Mouse (Mus musculus) cerebellum, adult 9-10 months (tissue): ENCODE results near the gene Rtraf.
"Not testable (repeated sequence)": the region's sequence is repeated elsewhere in the genome, so short reads cannot be mapped to it uniquely, and the experiment has no call there.

ENCODE experiments used
- DNase-seq: peaks from one replicate; pipeline ENCODE4 v3.0.0; 2022

The Rtraf gene

DNA sequence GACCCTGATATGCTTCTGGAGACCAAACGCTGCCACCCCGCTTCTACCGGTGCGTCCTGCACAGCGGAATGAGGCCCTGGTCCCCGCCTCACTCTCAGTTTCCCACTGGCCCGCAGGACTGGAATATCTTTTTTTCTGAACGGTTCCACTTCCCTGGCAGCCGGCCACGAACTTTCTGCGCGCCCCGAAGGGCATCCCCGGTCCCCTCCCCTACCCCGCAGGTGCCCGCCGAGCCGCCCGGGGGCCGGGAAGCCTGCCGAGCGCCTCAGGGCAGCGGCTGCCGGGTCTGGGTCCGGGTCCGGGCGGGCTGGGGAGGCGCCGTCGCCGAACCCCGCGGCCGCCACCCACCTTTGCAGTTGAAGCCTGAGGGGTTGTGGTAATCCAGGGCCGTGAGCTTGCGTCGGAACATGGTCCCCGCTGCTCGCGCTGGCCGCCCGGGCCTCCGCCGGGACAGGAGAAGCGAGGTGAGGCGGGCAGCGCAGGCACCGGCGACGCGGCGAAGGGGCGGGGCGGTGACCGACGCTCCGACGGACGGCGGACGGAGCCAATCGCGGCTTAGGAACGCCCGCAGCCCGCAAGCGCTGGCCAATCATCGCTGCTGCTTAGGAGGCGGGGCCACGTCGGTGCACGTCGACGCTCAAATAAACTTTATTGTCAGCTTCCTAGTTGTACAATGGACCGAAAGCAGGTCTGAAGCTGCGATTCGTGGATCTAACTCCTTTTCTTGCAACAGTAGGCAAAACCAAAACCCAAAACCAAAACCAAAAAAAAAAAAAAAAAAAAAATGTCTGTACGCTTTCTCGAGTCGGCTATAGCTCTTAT, at the start of gene Rtraf:
Rtraf (minus strand) TSS at position 504 of the 822 bp plus-strand sequence.
- peak; percentile 89 for DNase-seq

DNA sequence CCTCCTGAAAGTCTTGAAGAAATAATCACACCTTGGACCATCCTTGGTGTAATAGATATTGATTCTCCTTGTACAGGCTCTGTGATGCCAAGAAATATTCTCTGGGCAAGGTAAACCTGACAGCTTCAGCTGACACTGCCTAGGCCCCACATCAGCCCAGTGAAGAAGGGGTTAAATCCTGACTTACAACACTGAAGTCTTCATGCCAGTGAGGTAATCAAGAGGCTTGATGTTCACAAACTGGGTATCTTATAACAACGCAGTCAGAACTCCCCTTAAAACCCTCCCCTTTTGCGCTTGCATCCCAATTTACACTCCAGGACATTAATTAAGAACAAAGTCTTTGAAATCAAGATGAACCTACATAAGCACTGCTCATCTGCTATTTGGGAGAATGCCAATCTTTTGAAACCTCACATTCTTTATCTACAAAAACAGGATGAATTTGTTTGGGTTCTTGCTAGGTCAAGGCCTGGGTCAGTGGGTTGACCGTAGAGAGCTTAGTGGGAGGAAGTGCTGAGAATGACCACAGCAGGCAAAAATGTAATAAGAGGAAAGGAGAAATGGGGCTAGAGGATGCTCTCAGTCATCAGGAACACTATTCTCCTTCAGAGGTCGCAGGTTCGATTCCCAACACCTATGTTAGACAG, 43.8 kb upstream of the Rtraf start:
- no peak for DNase-seq

DNA sequence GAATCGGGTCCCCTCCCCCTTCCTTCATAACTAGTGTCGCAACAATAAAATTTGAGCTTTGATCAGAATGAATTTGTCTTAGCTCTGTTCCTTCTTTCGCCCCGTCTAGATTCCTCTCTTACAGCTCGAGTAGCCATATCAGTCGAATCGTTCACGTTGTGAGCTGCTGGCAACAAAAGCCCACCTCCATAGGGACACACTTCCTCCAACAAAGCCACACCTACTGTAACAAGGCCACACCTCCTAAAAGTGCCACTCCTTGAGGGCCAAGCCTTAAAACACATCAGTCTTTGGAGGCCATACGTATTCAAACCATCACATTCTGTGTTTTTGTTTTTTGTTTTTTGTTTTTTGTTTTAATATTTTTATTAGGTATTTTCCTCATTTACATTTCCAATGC, 41.5 kb upstream of the Rtraf start:
- not testable (repeated sequence) for DNase-seq

DNA sequence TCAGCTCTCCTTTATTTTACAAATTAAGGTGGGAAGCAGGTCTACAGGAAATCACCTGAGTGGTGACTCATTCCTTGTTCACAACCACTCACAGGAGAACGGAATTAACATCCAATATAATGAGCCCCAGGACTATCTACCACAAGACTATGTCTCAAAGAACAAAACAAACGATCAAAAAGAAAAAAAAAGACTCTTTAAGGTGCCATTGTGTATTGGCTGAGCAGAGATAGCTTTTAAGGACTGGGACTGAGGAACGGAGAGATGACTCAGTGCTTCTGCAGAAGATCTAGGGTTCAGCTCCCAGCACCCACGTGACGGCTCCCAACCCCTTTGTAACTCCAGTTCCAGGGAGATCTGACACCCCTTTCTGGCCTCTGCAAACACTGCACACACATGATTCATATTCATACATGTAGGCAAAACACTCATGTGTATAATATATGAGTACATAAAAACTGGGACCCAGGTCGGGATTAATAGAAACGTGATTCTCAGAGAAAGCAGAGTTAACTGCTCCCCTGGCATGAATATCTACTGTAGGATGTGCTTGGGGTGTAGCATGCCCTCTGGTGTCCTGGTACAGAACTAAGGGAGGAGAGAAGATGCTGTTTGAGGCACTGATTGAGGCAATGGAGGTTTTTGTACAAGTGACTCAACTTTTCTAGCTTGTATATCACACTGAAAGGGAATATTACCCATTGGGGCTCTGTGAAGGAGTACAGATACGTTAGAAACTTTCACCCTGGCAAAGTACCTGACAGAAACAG, 37.9 kb upstream of the Rtraf start:
- DNase-seq = no peak

DNA sequence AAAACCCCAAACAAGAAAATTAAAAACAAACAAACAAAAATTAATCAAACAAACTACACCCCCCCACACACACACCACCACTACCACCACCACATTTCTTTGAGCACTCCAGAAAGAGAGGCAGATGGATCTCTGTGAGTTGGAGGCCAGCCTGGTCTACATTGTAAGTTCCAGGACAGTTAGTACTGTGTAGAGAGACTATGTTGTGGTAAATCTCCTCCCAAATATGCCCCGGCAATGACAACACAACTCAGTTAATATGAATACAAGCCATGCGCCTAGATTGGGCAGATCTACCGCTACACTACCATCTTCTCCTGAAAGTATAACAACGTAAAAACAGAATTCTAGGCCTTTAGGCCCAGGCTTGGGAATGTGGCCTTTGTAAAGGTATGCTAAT, 36.7 kb upstream of the Rtraf start:
- DNase-seq = no peak

DNA sequence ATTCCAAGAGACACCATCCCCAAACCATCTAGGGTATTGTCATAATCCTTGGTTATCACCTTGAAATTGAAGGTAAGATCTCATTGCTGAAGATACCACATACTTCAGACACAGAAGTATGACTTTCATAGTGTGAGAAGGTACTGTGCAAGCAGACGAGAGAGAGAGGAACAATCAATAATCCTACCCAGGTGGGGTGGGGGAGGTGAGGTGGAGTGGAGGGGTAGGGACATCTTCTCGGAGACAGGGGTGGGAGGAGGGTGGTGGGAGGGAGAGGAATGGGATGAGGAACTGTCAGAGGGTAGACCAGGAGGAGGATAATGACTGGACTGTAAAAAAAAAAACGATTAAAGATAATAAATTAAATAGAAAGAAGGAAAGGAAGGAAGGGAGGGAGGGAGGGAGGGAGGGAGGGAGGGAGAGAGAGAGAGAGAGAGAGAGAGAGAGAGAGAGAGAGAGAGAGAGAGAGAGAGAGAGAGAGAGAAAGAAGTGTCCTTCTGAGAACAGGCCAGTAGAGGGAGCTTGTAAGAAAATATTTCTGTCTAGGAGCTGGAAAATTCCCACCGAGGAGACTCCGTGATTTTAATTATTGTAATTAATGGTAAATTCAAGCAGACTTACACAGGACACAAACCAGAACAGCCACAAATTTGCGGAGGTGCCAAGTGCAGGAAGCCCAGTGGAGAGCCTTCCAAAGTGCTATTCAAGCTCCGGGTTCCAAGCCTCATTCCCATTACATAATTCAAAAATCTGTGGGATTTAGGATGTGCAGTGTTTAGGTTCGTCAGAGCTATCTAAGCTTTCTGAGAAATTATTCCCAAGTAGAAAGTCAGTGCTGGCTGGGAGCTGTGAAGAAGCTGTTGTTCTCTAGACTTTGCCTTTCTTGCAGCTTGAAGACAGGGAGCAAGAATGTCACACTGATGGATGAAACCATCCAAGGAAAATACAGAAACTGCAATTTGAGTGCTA, 35.5 kb upstream of the Rtraf start:
- DNase-seq = peak; percentile 79

DNA sequence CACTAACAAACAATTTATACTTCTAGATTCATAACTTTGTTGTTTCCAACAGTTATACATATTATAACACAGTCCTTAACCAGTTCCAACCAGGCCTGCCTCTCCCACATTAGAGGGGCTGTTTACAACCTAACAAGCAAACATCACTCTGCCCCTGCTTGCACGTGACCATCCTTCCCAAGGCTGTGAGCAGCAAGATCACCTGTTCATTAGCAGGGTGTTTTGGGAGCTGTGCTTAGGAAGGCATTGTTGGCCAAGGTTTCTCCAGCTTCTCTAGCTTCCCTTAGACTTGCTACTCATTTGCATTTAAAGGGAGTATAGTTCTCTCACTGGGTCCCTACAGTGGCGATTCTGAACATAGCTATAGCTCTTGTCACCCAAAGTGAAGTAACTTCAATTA, 34.7 kb upstream of the Rtraf start:
- no peak for DNase-seq

DNA sequence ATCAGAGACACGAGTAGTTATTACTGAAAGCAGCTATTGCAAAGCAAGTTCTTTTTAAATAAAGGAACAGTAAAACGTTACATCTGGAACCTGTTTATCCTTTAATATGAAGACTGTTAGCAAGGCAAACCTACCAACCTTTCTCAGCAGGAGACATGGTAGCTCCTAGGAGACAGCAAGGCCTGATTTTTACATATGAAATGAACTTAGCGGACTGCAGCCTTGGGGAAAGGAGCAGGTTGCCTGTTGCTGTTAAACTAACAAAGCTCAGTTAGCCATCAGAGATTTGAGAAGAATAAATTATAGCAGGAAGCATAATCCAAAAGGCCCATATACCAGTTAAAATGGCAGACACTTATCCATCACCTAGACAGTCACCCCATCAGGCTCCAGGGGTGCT, 29.8 kb upstream of the Rtraf start:
- DNase-seq = no peak

DNA sequence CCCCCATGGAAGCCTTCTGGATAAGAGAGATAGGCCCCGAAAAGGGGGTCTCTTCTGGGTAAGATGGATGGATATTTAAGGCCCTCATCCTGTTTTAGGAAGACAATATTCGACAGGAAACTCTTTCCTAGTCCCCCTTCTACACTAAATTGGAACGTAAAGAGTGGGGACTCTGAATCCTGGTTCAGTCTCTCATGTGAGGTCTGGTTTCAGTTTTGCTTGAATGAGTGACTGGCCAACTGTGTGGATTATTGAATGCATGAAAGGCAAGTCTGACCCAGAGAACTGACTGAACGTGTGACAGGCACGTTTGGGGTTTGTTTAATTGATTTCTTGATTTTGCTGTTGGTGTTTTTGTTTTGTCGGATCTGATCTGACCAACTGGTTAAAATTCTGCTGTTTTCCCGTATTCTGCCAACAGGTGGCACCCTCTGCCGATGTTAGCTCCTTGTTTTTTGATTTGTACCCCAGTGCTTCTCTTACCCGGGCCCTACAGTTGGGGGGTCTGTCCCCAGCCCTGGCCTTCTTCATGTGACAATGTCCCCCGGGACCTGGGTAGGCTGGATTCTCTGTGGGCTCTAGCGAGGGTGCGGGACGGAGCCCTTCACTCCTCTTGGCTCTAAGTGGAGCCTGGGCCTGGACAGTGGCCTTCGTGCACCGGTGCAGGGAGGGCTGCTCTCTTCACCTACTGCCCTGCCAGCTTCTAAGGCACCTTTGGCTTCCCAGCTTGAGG, 16.1 kb upstream of the Rtraf start:
- peak; percentile 79 for DNase-seq

DNA sequence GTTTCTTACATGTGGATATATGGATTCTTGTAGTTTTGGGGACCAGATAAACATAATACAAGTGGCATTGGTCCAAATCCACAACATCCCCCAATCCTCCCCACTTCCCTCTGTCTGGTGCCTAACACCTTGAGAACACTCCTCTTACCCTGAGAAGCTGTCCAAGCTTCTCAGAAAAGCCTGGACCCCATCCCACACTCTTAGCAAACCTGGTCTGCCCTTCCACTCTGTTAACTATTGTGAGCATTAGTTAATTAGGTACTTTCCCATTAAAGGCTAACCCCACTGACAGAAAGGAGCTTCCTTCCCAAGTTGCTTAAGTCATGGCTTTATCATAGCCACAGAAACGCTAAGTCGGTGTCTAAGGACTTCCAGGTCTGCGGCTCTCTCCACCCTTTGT, 12.7 kb upstream of the Rtraf start:
- no peak for DNase-seq

DNA sequence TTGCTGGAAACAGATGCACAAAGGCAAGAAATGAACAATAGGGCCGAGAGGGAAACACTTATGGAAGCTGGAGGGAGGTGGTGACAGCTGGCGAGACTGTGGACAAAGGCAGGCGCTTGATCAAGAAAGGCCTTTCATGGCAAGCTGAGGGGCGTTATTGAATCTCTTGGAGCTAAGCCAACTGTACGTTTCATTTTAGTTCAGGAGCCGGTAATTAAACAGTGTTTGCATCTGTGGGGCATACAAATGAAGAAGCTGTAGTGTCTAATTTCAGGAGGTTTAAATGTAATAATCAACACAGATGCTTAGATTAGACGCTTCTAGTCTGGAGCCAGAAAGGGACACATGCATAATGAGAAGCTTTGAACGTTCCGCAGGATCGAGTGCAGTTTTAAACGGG, 1.9 kb upstream of the Rtraf start:
- DNase-seq = peak; percentile 34

DNA sequence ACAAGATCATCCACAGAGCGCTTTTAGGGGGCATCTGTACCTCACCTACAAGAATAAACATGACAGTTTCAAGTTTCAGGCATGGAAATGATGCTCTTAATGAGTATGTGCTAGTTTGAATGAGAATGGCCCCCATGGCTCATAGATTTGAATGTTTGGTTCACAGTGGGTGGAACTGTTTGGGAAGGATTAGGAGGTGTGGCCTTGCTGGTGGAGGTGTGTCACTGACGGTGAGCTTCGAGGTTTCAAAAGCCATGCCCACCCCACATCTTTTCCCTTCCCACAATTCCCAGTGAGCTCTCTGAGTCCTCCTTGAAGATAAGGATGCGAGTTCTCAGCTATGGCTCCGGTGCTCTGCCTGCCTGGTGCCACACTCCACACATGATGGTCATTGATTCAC, 1.9 kb downstream of the Rtraf start:
- no peak for DNase-seq

DNA sequence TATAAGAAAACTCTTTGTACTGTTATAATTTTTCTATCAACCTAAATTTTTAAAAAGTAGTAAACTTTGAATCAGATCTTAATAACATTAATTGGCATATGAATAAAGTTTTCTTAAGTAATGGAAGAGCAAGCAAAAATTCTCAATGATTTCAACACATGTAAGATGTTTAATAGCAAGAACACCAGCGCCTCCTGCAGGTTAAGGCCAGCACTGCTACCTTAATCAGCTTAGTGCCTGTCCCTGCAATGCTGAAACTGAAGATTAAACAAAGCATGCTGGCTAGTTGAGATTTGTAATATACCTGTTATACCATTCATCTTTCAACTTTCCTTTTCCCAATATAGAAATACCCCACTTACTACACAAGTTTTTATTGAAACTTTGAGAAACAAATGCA, 5.7 kb downstream of the Rtraf start:
- DNase-seq = peak; percentile 63

DNA sequence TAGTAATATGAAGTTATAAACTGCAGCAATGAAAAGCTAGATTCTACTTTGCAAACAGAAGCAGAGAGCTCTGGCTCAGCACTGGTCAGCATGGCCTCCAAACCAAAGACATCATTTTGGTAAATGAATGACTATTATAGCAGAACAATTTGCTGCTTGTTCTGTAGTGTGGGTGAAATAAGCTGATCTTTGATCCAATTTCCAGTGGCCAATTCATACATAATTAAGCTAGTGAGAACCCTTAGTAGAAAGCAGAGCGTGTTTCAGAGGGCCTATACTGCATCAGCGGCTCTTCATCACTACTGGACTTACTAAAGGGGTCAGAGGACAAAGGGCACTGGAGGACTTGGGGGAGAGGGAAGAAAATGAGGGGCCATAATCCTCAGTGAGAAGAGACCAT, 10.6 kb downstream of the Rtraf start:
- DNase-seq = no peak

DNA sequence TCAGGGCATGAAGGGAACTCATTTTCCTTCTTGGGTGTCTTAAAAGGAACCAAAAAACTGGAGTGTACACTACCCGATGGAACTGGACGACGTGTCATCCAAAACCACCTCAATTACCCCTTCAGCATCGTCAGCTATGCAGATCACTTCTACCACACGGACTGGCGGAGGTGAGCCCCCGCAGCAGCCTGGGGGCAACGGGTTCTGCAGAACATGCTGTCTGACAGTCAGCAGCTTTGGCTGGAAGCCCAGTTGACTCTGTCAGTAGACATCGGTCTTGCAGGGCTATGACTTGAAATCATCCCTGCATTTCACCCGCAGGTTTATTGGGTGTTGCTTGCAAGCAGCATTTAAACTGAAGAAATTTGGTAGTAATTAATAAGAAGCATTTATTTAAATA, 13.7 kb downstream of the Rtraf start:
- no peak for DNase-seq

DNA sequence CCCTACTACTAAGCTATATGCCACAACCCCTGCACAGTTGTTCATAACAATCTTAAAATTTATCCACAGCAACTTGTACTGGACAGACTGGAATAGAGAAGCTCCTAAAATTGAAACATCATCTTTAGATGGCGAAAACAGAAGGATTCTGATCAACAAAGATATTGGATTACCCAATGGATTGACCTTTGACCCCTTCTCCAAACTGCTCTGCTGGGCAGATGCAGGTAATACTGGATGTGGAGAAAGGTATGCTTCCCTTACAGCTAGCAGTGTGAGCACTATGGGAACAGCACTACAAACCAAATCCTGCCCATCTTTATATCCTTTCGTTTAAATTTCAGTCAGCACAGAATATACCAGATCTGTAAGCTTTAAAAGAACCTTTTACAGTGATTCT, 15.8 kb downstream of the Rtraf start:
- no peak for DNase-seq

DNA sequence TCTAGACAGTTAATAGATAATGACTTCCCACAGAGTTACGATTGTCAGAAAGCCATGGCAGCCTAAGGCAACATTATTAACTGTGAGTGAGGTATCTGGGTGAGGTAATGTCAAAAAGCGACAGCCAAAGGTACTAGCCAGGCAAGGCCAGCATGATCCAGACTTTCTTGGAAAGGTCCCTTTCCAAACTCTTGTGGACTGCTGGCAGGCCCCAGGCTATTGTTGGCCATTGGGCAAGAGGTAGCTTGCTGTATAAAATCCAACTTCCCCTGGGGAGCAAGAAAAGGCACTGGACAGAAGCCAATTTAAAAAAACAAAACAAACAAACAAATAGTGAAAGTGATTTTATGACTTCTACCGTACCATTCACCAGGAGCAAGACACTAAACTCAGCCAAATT, 16.3 kb downstream of the Rtraf start:
- DNase-seq = no peak

DNA sequence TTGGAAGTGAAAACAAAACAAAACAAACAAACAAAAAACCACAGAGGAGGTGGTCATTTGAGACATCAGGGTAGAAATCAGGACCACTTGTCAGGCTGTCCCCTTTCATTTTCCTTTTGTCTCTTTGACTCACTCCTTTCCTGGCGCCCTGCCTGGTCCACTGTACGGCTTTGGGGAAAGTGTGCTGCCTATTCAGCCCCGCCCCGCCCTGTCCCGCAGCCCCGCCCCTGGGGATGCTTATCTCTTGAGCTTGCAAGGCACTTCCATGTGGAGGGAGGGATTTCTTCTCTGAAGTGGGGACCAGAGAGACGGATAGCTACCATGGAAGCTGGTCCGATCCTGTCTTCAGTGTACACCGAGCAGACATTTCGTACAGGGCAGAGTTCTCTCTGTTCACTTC, 20.0 kb downstream of the Rtraf start:
- no peak for DNase-seq

DNA sequence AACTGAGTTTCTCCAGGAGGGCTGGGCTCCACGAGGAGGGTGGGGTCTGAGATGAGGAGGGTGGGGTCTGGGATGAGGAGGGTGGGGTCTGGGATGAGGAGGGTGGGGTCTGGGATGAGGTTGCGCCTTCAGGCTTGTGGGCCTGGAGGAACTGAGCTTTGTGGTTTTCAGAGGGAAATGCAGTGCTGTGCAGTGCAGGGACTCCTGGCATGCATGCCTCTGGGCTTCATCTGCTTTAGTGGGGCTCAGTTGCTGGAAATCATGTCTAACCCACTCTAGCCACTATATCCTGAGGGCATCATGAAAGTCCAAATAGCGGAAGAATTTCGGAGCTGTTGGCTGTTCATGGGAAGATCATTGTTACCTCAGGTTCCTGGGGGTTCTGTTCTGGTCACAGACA, 20.4 kb downstream of the Rtraf start:
- no peak for DNase-seq

DNA sequence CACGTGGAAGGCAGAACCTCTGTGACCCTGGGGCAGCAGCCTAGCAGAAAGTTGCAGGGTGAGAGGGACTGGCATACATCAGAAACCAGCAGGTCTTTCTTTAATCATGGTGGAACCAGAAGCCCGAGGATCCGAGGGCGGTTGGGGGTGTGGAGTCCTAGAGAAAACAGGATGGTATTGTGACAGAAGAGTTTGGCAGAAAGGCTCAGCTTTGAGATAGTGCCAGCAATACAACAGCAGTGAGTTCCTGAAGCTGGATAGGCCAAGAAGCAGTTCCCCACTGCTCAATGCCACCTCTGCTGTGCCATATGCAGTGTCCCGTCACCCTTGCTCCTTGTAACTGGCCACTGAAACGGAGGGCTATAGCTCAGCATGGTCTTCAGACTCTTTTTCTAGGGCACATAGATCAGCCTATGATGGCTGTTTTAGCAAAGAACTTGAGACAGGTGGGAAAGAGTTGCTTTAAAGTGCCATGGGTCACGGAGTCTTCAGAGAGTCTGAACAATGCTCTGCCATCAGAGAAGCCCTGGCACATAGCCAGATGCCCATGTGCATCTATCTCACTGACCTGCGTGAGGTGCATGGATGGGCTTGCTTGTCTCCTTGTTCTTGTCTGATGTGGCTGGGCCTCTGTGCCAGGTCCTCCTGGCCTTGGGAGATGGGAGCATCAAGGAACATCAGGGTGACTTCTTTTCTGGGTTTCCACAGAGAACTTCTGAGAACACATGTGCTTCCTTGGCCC, 22.0 kb downstream of the Rtraf start:
- no peak for DNase-seq

DNA sequence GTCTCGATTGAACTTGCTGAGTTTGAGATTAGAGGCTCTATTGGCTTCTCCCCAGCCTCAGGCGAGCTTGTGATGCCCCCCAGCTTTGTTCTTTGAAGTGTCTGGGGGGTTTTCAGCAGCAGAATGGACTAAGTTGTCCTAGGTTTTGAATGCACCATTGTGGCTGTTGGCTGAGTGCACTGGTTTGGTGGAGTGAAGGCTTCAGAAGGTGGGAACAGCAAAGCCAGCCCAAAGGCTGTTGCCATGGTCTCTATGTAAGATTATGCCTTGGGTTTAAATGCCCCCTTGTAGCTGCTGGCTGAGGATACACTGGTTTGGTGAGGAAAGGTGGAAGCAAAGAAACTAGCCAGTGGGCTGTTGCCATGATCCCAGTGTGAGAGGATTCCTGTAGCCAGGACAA, 23.1 kb downstream of the Rtraf start:
- no peak for DNase-seq
